Mouse (Mus musculus): Measurements from ENCODE around the gene Cacna2d2. TPM values are rescaled to one million over a fixed set of nuclear protein-coding genes. Genes with fewer than 3 reads are reported as not detected.

The Cacna2d2 gene
- polyA plus RNA-seq, 1 experiment from 2014 or later = 1.8 TPM

- H3K9me3 ChIP-seq (ENCODE audit: control insufficient read depth, low read length) = no peaks in the 10 kb centered on the region
- ATAC-seq (replicated peaks; ENCODE audit: low FRiP score) (peak; percentile 70), DNase-seq (ENCODE audit: low spot score) (no peak)
- H3K4me1 ChIP-seq (replicated peaks; ENCODE audit: control insufficient read depth, insufficient read depth, low read length) = peaks cover 12% of the 10 kb centered on the region
- H3K4me2 ChIP-seq (ENCODE audit: low read depth, low read length, severe bottlenecking) = no peak overlapping the region
- H3K4me3 ChIP-seq (ENCODE audit: low read depth, low read length) = no peak overlapping the region
- H3K36me3 ChIP-seq (ENCODE audit: control insufficient read depth, insufficient read depth, low read length) = no peaks in the 10 kb centered on the region
- no peaks in the 10 kb centered on the region for H3K27me3 ChIP-seq (ENCODE audit: control insufficient read depth, insufficient read depth, low read length)
- H3K9ac ChIP-seq (ENCODE audit: low read length) = no peak overlapping the region
- peak overlapping the region; percentile 37; the same call in 1 of the 2 replicates for H3K27ac ChIP-seq (ENCODE audit: low read depth, low read length)
- 37% methylated on average over 6 of the region's 6 CpGs for WGBS
These were observed 35.4 kb downstream of the Cacna2d2 start for GRCm38 (mm10) chr9:107434851-107435250.

GRCm38 (mm10) chr9:107435285-107435684 lies 35.9 kb downstream of the Cacna2d2 start:
- ATAC-seq (replicated peaks; ENCODE audit: low FRiP score) (0 out of 2 replicates have a peak, but pooled peaks have one; percentile 39), DNase-seq (ENCODE audit: low spot score) (no peak)
- H3K4me3 ChIP-seq (ENCODE audit: low read depth, low read length) = no peak overlapping the region
- no peak overlapping the region for H3K4me2 ChIP-seq (ENCODE audit: low read depth, low read length, severe bottlenecking)
- no peak overlapping the region; the same call in 1 of the 2 replicates for H3K9ac ChIP-seq (ENCODE audit: low read length)
- H3K36me3 ChIP-seq (ENCODE audit: control insufficient read depth, insufficient read depth, low read length) = no peaks in the 10 kb centered on the region
- no peaks in the 10 kb centered on the region for H3K9me3 ChIP-seq (ENCODE audit: control insufficient read depth, low read length)
- peaks cover 12% of the 10 kb centered on the region for H3K4me1 ChIP-seq (replicated peaks; ENCODE audit: control insufficient read depth, insufficient read depth, low read length)
- WGBS = 40% methylated on average over 6 of the region's 6 CpGs
- peak overlapping the region; percentile 13 for H3K27ac ChIP-seq (ENCODE audit: low read depth, low read length)
- no peaks in the 10 kb centered on the region for H3K27me3 ChIP-seq (ENCODE audit: control insufficient read depth, insufficient read depth, low read length)

GRCm38 (mm10) chr9:107442891-107443290 lies 43.5 kb downstream of the Cacna2d2 start:
- H3K4me3 ChIP-seq (ENCODE audit: low read depth, low read length) = no peak overlapping the region
- no peaks in the 10 kb centered on the region for H3K36me3 ChIP-seq (ENCODE audit: control insufficient read depth, insufficient read depth, low read length)
- H3K4me2 ChIP-seq (ENCODE audit: low read depth, low read length, severe bottlenecking) = no peak overlapping the region
- DNase-seq (ENCODE audit: low spot score) (no peak), ATAC-seq (replicated peaks; ENCODE audit: low FRiP score) (no peak)
- no peak overlapping the region for H3K9ac ChIP-seq (ENCODE audit: low read length)
- 69% methylated on average over 4 of the region's 4 CpGs for WGBS
- H3K27me3 ChIP-seq (ENCODE audit: control insufficient read depth, insufficient read depth, low read length) = no peaks in the 10 kb centered on the region
- 0 out of 2 replicates have a peak, but pooled peaks cover 14% of the 10 kb centered on the region for H3K4me1 ChIP-seq (replicated peaks; ENCODE audit: control insufficient read depth, insufficient read depth, low read length)
- no peak overlapping the region for H3K27ac ChIP-seq (ENCODE audit: low read depth, low read length)
- no peaks in the 10 kb centered on the region for H3K9me3 ChIP-seq (ENCODE audit: control insufficient read depth, low read length)

GRCm38 (mm10) chr9:107443324-107443723 lies 43.9 kb downstream of the Cacna2d2 start:
- H3K27ac ChIP-seq (ENCODE audit: low read depth, low read length) = no peak overlapping the region
- no peak overlapping the region for H3K9ac ChIP-seq (ENCODE audit: low read length)
- 0 out of 2 replicates have a peak, but pooled peaks cover 14% of the 10 kb centered on the region for H3K4me1 ChIP-seq (replicated peaks; ENCODE audit: control insufficient read depth, insufficient read depth, low read length)
- no peak overlapping the region for H3K4me2 ChIP-seq (ENCODE audit: low read depth, low read length, severe bottlenecking)
- ATAC-seq (replicated peaks; ENCODE audit: low FRiP score) (no peak), DNase-seq (ENCODE audit: low spot score) (no peak)
- H3K36me3 ChIP-seq (ENCODE audit: control insufficient read depth, insufficient read depth, low read length) = no peaks in the 10 kb centered on the region
- no peak overlapping the region for H3K4me3 ChIP-seq (ENCODE audit: low read depth, low read length)
- 64% methylated on average over 12 of the region's 12 CpGs for WGBS
- no peaks in the 10 kb centered on the region for H3K9me3 ChIP-seq (ENCODE audit: control insufficient read depth, low read length)
- H3K27me3 ChIP-seq (ENCODE audit: control insufficient read depth, insufficient read depth, low read length) = no peaks in the 10 kb centered on the region

- ATAC-seq (replicated peaks; ENCODE audit: low FRiP score) (peak; percentile 88), DNase-seq (ENCODE audit: low spot score) (peak; percentile 72)
- Histone ChIP-seq H3K9me3 (ENCODE audit: control insufficient read depth, low read length) (no peaks in the 10 kb centered on the region), H3K27me3 (ENCODE audit: control insufficient read depth, insufficient read depth, low read length) (no peaks in the 10 kb centered on the region), H3K4me2 (ENCODE audit: low read depth, low read length, severe bottlenecking) (0 out of 2 replicates have a peak overlapping the region, but pooled peaks have one; percentile 15), H3K9ac (ENCODE audit: low read length) (peak overlapping the region; percentile 37; the same call in 1 of the 2 replicates), H3K36me3 (ENCODE audit: control insufficient read depth, insufficient read depth, low read length) (no peaks in the 10 kb centered on the region), H3K27ac (ENCODE audit: low read depth, low read length) (peak overlapping the region; percentile 81), H3K4me3 (ENCODE audit: low read depth, low read length) (no peak overlapping the region), H3K4me1 (replicated peaks; ENCODE audit: control insufficient read depth, insufficient read depth, low read length) (0 out of 2 replicates have a peak, but pooled peaks cover 14% of the 10 kb centered on the region)
- 10% methylated on average over 4 of the region's 6 CpGs for WGBS
These were observed 45.6 kb downstream of the Cacna2d2 start for GRCm38 (mm10) chr9:107445011-107445471.

- H3K9me3 ChIP-seq (ENCODE audit: control insufficient read depth, low read length) = no peaks in the 10 kb centered on the region
- 0 out of 2 replicates have a peak, but pooled peaks cover 7% of the 10 kb centered on the region for H3K4me1 ChIP-seq (replicated peaks; ENCODE audit: control insufficient read depth, insufficient read depth, low read length)
- no peak for DNase-seq (ENCODE audit: low spot score)
- no peaks in the 10 kb centered on the region for H3K36me3 ChIP-seq (ENCODE audit: control insufficient read depth, insufficient read depth, low read length)
- WGBS = 53% methylated on average over 22 of the region's 22 CpGs
- H3K9ac ChIP-seq (ENCODE audit: low read length) = no peak overlapping the region
- H3K27ac ChIP-seq (ENCODE audit: low read depth, low read length) = no peak overlapping the region
- H3K4me3 ChIP-seq (ENCODE audit: low read depth, low read length) = no peak overlapping the region
- no peak for ATAC-seq (replicated peaks; ENCODE audit: low FRiP score)
- no peak overlapping the region for H3K4me2 ChIP-seq (ENCODE audit: low read depth, low read length, severe bottlenecking)
- no peaks in the 10 kb centered on the region for H3K27me3 ChIP-seq (ENCODE audit: control insufficient read depth, insufficient read depth, low read length)
These were observed 49.5 kb downstream of the Cacna2d2 start for GRCm38 (mm10) chr9:107448805-107449517.

- ATAC-seq (replicated peaks; ENCODE audit: low FRiP score) (0 out of 2 replicates have a peak, but pooled peaks have one; percentile 2), DNase-seq (ENCODE audit: low spot score) (no peak)
- 77% methylated on average over 8 of the region's 8 CpGs for WGBS
- Histone ChIP-seq H3K9ac (ENCODE audit: low read length) (no peak overlapping the region), H3K4me1 (replicated peaks; ENCODE audit: control insufficient read depth, insufficient read depth, low read length) (no peaks in the 10 kb centered on the region), H3K27me3 (ENCODE audit: control insufficient read depth, insufficient read depth, low read length) (no peaks in the 10 kb centered on the region), H3K4me3 (ENCODE audit: low read depth, low read length) (no peak overlapping the region), H3K4me2 (ENCODE audit: low read depth, low read length, severe bottlenecking) (no peak overlapping the region), H3K36me3 (ENCODE audit: control insufficient read depth, insufficient read depth, low read length) (no peaks in the 10 kb centered on the region), H3K9me3 (ENCODE audit: control insufficient read depth, low read length) (no peaks in the 10 kb centered on the region), H3K27ac (ENCODE audit: low read depth, low read length) (0 out of 2 replicates have a peak overlapping the region, but pooled peaks have one; percentile 12)
These were observed 52.0 kb downstream of the Cacna2d2 start for GRCm38 (mm10) chr9:107451400-107451799.

- Histone ChIP-seq H3K9me3 (ENCODE audit: control insufficient read depth, low read length) (no peaks in the 10 kb centered on the region), H3K36me3 (ENCODE audit: control insufficient read depth, insufficient read depth, low read length) (no peaks in the 10 kb centered on the region), H3K4me1 (replicated peaks; ENCODE audit: control insufficient read depth, insufficient read depth, low read length) (no peaks in the 10 kb centered on the region), H3K27me3 (ENCODE audit: control insufficient read depth, insufficient read depth, low read length) (no peaks in the 10 kb centered on the region), H3K4me2 (ENCODE audit: low read depth, low read length, severe bottlenecking) (no peak overlapping the region), H3K9ac (ENCODE audit: low read length) (no peak overlapping the region), H3K27ac (ENCODE audit: low read depth, low read length) (0 out of 2 replicates have a peak overlapping the region, but pooled peaks have one; percentile 12), H3K4me3 (ENCODE audit: low read depth, low read length) (no peak overlapping the region)
- 48% methylated on average over 11 of the region's 11 CpGs for WGBS
- DNase-seq (ENCODE audit: low spot score) = no peak
- peak; percentile 47 for ATAC-seq (replicated peaks; ENCODE audit: low FRiP score)
These were observed 52.6 kb downstream of the Cacna2d2 start for GRCm38 (mm10) chr9:107451891-107452521.
